Mouse (Mus musculus) adipocyte (in vitro differentiated cells): ENCODE measurements around the gene Eif3b.
A peak's percentile ranks its signal among the peaks of the same experiment; 100 is the strongest.
"Not testable (repeated sequence)": the region's sequence is repeated elsewhere in the genome, so short reads cannot be mapped to it uniquely, and the experiment has no call there.

Source experiments
- DNase-seq: peaks from one replicate; pipeline ENCODE4 v3.0.0-alpha.2; 2016; ENCODE audit warnings: low spot score

The Eif3b gene

DNA sequence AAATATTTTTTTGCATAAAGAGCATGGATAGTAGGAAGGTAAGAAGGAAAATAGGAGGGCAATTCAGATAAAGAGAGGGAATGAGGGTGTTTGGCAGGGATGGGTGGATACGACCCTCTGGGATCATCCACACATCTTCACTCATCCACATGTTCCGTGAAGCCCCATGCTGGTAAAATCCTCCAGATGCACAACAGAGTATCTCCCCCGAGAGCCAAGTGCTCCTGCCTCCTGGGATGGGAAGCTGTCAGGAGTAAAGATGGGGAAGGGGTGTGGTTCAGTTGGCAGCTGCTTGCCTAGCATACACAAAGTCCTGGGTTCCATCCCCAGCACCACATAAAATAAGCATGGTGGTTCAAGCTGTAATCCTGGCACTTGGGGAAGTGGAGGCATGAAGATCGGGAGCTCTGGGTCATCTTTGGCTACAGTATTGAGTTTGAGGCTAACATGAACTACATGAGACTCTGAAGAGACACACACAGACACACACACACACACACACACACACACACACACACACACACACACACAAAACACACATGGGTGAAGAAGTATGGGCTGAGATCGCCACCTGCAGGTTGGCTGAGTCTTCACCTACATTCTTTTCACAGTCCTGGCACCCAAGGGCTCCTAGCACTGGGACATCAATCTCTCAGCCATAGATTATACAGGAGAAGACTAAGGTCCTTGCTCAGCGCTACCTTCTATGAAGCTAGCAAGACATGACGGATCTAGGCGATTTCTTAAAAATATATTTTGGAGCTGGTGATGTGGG, 22.8 kb upstream of the Eif3b start:
- DNase-seq: peak; percentile 75

DNA sequence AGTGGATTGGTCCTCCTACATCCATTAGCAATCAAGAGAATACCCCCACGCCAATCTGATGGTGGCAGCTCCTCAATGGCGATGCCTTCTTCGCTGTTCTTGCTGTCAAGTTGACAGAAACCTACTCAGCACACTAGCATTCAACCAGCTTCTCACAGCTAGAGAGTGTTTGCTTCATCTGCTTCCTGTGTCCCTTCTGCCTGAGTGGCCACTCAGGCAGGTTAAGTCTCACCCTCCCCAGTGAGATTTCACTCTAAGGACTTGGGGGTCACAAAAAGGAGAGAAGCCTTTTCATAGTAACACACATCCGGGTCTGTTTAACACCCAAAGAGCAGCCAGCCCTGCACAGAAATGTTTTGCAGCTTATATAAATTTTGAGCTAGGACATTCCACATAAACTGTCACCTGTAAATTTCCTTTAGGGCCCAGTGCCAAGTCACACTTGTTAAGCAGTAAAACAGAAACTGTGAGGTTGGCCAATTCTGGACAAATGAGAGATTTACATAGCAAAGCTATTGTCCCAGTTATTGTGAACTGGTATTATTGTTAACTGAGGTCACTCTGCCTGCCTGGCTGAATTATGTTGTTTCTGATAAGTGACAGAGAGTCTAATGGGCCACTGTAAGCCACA, 16.4 kb upstream of the Eif3b start:
- DNase-seq: peak; percentile 58

DNA sequence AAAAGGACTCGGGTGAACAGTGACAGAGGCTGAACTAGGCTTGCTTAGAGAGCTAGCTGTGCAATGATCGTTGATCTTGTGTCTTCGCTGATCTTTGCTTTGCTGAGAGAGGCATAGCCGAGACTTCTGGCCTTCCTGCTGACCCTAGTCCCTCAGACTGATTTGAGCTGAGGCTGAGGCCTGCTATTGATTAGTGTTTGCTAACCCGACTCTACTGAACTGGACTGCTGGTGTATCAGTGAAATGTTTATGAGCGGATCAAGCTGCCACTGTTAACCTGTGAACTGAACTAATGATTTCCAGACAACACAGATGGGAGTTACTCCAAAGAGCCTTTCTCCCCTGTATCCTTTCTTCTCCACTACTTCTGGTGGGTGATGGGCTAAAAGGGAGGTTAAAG, 14.0 kb upstream of the Eif3b start:
- no peak for DNase-seq

DNA sequence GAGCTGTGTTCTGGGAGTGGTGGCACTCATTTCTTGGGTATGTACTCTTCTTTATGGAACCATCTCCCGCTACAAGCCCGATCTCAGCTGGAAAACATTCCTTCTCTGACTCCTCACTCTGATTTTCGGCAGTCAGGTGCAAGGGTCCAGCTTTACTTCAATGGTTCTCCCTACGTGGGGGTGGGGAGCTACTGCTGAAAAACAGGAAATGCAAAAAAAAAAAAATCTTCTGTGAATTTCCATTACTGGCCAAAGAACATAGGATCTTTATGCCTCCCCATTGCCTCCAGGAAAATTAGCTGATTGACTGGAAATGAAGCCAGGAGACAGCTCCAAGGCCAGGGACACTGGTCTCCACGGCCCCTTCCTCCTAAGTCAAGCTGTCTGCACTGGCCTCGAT, 12.5 kb upstream of the Eif3b start:
- DNase-seq: no peak

DNA sequence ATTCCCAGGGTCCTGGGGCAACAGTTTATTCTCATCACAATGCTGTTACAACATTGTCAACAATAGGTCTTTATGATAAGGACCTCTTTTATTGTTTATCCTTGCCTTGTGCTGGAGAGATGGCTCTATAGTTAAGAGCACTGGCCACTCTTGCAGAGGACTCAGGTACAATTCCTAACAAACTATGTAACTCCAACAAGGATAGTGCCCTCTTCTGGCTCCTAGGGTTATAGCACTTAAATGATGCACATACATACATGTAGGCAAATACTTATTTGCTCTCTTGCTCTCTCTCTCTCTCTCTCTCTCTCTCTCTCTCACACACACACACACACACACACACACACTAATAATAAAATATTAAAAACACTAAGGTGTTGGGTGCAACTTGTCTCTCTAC, 10.3 kb upstream of the Eif3b start:
- DNase-seq: no peak

DNA sequence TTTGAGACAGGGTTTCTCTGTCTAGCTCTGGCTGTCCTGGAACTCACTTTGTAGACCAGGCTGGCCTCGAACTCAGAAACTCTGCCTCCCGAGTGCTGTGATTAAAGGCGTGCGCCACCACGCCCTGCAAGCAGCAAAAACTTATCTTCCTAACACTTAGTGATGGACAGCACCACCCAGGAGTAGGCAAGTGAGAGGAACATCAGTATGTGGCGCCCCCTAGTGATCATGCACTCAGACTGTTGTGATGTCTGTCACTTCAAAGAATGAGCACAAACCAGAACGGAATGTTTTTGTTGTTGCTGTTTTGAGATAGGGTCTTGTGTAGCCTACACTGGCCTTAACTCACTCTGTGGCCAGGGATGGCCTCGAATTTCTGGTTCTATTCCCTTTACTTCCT, 7.8 kb upstream of the Eif3b start:
- DNase-seq: peak; percentile 79

DNA sequence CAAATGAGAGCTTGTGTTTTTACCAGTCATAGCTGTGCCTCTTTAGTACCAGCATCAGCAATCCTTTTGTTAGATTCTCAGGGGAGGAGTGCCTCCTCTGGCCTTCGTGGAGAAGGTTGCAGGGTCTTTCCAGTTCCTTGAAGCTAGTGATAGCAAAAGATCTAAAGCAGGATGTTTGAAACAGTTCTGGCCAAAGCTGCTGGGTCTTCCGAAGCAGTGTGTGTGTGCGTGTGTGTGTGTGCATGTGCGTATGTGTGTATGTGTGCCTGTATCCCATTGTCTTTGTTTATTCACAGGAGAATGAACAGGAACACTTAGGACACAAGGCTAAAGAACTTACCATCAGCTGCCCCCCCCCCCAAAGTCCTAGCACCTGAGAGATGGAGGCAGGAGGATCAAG, 4.5 kb upstream of the Eif3b start:
- DNase-seq: no peak

DNA sequence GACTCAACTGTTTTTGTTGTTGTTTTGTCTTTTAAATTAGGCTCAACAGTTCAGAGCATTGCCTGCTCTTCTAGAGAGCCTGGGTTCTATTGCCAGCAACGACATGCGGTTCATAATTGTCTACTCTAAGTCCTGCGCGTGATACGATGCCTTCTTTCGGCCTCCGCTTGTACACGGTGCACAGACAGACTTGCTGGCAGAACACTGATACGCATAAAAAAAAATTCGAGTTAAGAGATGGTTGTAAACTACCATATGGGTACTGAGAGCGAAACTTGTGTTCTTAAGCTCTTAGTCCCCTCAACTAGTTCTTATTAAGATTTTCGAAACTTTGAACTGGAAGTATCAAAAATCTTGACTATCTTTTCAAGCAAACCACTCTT, 1.0 kb upstream of the Eif3b start:
- no peak for DNase-seq

DNA sequence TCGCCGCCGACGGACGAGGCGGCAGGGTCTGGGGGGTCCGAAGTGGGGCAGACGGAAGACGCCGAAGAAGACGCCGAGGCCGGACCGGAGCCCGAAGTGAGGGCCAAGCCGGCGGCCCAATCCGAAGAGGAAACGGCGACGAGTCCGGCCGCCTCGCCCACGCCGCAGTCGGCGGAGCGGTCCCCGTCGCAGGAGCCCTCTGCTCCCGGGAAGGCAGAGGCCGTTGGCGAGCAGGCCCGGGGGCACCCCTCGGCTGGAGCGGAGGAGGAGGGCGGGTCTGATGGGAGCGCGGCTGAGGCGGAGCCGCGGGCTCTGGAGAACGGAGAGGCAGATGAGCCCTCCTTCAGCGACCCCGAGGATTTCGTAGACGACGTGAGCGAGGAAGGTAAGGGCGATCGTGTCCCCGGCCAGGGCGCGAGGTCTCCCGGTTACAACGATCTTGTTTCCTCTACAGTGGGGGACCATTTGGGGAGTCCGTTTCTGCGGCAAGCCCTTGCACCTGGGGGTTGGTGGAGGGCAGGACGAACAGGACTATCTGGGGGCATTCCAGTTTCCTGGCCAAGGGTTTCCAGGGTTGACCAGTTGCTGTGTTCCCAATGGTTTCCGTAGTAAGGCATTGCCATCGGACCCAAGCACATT, 433 bp downstream of the Eif3b start:
- no peak for DNase-seq

DNA sequence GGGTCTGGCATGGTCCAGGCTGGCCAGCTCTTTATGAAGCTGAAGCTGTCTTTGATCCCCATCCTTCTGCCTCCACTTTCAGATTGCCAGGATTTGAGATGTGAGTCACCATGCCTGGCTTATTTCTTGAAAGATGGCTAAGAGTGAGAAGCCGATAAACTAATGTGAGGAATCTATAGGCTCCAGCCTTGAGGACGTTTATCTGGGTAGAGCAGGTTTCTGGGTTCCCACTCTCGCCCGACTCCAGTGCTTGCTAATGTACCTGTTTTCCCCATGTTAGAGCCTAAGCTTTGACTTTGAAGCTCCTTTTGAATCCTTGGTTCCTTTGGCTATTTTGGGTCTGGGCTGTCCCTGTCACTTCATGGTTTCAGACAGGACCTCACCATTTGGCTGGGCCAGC, 1.5 kb downstream of the Eif3b start:
- no peak for DNase-seq

DNA sequence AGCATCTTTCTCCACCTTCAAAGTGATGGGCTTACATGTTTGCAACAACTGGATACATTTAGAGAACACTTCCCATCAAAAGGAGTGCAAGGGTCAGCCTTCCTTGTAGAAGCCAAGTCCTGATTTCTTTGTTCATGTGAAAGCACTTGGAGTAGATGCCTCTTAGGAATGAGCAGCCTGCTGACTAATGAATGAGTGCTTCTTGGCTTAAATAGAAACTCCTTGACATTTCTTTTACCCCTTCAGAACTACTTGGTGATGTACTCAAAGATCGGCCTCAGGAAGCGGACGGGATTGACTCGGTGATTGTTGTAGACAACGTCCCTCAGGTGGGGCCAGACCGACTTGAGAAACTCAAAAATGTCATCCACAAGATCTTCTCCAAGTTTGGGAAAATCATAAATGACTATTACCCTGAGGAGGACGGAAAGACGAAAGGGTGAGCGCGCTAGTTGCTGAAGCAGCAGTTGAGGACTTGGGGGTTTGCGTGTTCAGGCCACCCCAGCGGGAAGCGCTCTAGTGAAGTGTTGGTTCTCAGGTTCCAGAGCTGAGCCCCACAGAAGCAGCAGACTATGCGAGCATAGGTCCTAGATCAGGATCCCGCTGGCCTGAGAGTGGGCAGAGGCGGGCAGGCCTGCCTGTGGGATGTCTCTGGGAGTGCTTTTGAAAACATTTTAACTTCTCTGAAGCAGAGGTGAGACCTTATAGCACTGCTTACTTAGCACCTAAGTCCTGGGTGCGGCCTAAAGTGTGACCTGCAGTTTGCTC, 6.1 kb downstream of the Eif3b start:
- DNase-seq: no peak

DNA sequence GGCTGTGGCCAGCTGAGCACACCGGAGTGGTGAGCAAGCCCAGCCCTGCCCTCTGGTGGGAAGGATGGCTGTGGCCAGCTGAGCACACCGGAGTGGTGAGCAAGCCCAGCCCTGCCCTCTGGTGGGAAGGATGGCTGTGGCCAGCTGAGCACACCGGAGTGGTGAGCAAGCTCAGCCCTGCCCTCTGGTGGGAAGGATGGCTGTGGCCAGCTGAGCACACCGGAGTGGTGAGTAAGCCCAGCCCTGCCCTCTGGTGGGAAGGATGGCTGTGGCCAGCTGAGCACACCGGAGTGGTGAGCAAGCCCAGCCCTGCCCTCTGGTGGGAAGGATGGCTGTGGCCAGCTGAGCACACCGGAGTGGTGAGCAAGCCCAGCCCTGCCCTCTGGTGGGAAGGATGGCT, 20.0 kb downstream of the Eif3b start:
- DNase-seq: not testable (repeated sequence)

DNA sequence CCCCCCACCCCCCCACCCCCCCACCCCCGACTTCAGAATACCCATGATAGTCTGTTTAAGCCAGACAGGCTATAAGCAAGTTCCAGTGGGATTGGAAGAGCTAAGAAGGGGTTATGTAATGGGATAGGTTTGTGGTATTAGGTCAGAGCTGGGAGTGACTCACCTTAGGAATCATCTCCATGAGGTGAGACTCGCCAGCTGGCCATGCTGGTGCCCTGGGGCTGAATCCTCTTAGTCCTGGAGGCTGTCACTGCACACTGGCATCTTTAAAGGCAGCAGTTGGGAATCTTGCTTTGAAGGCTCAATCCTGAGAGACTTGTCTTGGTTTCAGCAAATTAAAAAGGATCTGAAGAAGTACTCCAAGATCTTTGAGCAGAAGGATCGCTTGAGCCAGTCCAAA, 22.3 kb downstream of the Eif3b start:
- DNase-seq: no peak

DNA sequence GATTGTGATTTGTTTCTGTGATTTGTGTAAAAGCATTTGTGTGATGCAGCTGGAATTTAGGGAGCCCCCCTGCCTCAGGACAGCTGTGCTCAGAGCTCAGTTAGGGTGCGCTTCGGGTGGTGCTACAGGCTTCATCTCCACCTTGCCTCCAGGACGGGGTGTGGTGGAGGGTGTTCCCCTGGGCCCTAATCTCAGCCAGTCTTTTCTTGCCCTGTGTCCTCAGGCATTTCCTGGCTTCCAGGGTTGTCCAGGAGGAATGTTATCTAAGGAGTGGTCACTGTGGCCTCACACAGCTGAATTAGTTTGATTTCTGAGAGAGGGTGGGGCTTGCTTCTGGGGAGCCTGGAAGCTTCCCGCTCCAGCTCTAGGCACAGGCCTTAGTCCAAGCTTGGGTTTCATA, 24.9 kb downstream of the Eif3b start:
- no peak for DNase-seq

DNA sequence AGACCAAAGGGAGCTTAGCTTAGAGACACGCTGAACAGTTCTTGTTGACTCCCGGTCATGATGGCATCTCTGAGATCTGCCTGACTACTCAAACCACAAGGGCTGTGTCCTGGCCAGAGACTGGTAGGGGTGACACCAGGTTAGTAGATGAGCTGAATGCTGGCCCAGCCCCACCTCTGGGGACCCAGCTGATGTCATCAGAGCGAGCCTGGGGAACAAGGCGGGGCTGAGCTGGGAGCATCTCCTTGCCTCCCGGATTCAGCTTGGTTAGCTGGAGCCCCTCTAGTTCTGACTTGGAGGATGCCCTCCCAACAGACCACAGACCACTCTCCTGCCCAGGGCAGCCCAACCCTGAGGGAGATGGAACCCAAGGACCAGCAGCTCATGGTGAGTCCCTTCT, 26.2 kb downstream of the Eif3b start, which contains the start of gene Gm4869:
TSS of gene Gm4869 (plus strand) at position 301 of the 400 bp plus-strand sequence.
- DNase-seq: no peak

DNA sequence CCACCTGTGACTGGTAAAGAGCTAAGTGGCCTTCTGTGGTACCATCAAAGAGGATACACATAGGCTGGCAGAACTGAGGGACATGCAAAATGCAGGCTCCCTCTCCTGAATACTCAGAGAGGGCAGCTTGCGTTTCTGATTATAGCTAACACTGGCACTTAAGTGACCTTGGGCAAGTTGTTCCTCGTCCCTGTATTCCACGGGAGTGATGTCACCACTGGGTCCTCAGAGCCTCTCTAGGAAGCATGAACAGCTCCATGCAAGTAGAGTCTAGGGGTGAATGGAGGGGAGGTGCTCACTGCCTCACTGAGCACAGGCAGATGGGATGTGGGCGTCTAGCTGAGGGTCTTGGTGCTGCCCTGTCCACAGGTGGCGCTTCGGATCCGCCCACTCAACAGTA, 26.9 kb downstream of the Eif3b start:
- DNase-seq: no peak

DNA sequence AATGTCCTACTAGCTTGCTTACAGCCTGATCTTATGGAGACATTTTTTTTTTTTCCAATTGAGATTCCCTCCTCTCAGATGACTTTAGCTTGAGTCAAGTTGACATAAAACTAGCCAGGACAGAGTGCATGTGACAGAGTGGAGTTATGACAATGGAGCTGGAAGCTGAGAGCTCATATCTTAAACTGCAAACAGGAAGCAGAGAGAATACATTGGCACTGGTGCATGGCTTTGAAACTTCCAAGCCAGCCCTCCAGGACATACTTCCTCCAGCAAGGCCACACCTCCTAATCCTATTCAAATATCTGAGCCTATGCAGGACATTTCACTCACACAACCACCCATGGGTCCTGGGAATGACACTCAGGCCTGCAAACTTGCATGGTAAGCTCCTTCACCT, 35.4 kb downstream of the Eif3b start:
- no peak for DNase-seq

DNA sequence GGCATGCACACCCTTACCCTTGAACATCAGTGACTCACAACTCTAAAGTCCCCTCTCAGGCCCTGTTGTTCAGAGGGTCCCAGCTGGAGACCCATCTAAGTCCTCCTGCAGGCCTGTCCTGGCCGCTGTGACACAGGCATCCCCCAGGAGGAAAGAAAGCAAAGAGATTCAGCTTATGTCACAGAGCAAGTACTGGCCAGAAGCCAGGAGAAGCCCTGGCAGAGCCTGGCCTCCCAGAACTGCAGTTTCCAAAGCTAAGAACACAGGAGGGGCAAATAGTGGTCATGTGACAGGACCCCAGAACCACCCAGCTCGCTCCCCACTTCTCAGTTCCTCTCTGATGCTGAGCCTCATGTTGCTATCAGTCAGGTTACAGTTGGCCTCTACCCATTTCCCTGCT, 36.3 kb downstream of the Eif3b start:
- peak; percentile 42 for DNase-seq

DNA sequence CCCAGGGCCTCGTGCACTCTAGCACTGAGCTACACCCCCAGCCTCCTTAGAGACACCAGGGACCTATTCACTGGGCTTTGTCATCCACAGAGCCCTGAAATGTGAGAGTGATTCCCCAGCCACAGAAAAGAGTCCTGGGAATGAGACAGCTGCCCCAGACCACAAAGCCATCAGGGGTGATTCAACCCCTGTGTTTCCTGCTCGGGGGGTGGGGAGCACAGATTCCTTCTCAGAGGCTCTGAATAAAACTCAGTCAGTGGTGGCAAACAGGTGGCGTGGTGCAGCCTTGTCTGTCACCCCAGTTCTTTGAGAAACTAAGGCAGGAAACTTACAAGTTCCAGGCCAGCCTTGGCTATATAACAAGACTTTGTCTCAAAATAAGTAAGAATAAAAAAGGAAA, 42.3 kb downstream of the Eif3b start:
- no peak for DNase-seq

DNA sequence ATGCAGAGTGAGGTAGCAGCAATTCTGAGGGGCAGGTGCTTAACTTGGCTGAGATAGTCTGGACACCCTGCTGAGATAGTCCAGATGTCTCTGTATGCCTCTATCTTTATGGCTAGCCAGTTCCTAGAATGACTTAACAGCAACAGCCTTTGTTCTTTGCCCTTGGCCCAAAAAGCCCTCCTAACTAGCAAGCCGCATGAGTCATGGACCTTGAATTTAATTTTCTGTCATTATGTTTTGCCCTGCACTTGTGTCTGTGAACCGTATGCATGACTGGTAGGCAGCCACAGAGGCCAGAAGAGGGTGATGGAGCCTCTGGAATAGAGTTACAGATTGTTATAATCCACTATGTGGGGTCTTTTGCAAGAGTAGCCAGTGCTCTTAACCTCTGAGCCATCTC, 44.0 kb downstream of the Eif3b start:
- not testable (repeated sequence) for DNase-seq

DNA sequence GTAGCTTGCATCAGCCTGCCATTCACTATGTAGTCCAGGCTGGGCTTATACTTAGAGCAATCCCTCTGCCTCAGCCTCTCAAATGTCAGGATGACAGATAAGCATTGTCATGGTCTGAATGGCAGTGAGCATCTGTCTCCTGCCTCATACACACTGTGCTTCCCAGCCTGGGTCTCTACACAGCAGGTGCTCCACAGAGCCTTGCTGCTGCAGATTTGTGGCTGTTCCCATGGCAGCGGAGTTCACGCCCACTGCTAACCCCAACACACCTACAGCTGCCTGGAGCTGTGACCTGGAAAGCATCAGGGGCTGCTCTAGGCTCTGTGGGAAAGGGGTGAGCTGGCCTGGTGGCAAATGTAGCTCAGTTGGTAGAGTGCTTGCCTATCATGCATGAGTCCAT, 45.8 kb downstream of the Eif3b start:
- no peak for DNase-seq

DNA sequence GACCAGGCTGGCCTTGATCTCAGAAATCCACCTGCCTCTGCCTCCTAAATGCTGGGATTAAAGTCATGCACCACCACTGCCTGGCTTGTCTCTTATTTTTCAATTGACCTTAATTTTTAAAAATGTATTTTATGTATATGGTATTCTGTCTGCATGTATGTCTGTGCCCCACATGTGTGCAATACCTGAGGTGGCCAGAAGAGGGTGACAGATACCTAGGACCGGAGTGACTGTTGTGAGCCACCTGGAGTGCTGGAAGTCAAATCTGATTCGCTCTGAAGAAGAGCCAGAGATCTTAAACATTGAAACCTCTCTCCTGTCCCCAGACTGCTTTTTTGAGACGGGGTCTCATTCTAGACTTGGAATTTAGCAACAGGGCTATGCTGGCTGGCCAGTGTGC, 53.2 kb downstream of the Eif3b start:
- no peak for DNase-seq

DNA sequence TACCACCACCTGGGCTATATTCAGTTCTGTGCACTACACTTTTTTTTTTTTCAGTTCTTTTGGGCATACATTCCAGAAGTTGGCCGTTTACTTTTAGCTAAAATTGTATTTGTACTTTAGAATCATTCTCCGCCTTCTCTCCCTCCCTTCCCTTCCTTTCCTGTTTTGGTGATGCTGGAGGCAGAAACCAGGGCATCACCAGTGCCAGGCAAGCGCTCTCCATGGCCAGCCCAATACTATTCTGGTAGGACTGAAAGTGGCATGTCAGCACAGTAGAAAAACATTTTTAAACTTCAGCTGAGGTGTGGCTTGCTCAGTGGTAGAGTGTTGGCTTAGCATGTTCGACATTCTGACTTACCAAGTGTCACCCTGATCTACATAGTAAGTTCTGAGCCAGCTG, 62.3 kb downstream of the Eif3b start:
- no peak for DNase-seq
